Mouse (Mus musculus): ENCODE measurements around the gene Ankrd13a.
"Not testable (repeated sequence)": the region's sequence is repeated elsewhere in the genome, so short reads cannot be mapped to it uniquely, and the experiment has no call there.

The Ankrd13a gene

DNA sequence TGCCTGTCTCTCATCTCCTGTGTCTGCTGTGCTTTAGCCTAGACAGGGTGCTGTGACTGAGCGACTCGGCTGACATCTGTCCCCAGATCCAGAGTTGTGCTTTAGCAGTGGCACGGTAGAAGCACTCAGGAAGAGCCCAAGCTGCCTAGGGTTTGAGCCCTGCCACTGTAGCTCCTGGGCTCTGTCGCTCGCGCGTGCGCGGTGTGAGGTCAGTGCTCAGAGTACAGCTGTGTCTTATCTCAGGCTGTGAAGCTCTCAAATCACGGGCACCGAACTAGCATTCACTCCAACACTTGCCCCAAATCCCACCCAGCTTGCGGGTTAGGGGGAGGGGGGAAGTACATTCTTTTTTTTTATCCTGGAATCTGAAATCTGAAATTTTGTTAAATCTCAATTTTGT, 62.4 kb downstream of the Ankrd13a start:
- no peak for DNase-seq (ENCODE audit: low spot score)

DNA sequence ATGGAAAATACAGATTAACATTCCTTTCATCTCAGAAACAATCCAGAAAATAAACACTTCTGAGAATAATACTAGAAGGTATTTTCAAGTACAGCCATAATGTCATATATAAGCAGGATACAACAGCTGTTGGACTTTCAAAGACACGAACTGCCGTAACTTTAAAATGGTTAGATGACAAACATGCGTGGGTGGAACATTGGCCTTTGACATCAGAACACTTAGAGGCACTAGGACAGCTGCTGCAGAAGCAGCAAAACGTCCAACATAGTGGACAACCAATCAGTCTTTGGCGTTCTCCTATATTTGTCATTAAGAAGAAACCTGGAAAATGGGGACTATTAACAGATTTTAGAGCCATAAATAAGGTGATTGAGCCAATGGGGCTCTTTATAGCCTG, 66.0 kb downstream of the Ankrd13a start:
- not testable (repeated sequence) for DNase-seq (ENCODE audit: low spot score)

DNA sequence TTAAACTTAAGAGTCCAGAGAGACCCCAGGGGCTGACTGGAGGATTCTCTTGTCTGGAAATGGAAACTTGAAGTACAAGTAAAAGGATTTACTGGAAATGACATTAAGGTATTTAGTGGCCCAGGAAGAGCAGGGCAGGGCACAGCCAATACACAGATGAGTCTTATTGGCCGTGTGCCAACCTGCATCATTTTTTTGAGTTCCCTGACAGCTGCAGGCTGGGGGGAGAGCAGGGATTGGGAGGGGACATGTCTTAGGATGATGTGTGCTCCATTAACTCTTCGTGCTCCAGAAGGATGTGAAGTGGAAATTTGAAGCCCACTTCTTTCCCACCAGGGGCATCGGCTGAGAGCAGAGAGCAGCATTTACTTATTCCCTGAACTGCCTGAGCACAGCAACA, 67.7 kb downstream of the Ankrd13a start:
- not testable (repeated sequence) for DNase-seq (ENCODE audit: low spot score)

DNA sequence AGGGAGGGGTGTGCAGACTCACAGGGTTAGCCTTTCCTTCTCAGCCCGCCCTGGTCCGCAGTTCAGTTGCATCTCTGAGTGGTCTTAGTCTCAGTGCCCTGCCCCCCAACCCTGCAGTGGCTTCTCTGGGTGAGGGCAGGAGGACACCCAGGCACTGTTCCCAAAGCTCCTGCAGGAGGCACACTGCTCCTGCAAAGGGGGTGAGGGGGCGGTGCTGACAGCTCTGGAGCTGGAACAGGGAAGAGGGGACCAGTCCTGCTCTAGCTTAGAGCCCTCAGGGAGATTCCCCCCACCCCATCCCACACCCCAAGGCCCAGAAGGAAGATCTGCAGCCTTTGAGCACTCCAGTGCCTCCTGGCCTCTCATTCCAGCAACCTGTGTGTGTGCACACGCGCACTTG, 68.2 kb downstream of the Ankrd13a start:
- no peak for DNase-seq (ENCODE audit: low spot score)

DNA sequence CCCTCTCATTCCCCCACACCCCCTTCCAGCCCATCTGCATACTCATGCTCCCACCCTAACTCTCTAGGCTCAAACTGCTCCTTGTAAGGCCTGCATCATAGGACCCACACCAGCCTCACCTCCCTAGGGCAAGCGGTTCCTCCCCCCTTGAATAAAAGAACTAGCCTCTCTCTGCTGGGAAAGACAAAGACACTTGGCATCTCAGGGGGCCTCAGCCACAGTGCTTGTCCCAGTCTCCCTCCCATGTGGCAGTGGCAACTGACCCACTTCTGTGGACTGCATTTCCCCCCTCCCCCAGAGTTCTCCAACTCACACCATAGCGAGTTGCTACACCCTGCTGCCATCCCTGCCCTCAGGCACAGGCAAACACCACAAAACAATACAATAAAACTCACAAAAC, 69.9 kb downstream of the Ankrd13a start:
- DNase-seq (ENCODE audit: low spot score), result not testable (repeated sequence)

DNA sequence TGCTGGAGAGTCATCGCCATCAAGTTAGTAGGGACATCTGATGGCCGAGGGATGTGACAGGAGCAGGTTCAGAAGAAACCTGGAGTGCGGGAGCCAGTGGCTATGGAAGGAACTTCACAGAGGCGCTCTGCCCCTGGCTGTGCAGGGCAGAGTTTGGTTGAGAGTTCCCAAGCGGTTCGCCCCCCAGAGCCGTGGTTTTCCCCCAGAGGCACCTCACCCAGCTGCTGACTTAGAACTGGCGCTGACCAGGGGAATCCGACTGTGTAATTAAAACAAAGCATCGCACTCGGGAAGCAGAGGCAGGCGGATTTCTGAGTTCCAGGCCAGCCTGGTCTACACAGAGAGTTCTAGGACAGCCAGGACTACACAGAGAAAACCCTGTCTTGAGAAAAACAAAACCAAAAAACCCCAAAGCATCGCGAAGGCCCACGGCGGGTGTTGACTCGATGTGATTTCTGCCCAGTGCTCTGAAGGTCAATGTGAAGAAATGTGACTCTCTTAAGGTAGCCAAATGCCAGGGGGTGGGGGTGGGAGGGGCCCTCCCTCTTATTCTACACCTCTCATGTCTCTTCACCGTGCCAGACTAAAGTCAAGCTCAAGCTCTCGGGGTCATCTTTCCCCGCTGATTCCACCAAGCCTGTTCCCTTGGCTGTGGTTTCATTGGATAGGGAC, 77.2 kb downstream of the Ankrd13a start:
- no peak for DNase-seq (ENCODE audit: low spot score)

DNA sequence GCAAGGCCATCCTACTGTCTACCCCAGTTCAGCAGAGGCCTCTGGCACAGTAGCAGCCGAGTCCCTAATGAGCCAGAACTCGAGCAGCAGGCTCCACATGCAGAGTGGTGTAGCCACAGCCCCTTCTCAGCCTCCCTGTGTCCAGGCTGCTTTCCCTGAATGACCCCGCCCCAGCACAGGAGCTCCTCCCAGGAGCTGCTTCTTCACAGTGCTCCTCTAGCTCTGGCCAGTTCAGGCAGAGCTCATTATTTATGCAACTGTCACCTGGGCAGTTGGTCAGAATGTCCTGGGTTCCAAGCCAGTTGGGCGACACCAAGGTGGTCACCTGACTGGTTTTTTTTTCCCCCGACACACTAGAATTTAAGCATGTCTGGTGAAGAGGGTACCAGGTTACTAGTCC, 78.9 kb downstream of the Ankrd13a start, which contains the start of gene 4930519G04Rik:
Gene 4930519G04Rik (plus strand): TSS at position 301 of the 400 bp plus-strand sequence.
- DNase-seq (ENCODE audit: low spot score), result not testable (repeated sequence)
